Mouse (Mus musculus): ENCODE measurements around the gene Popdc3. TPM values are rescaled to one million over a fixed set of nuclear protein-coding genes. Genes with fewer than 3 reads are reported as not detected.
"Not testable (repeated sequence)": the region's sequence is repeated elsewhere in the genome, so short reads cannot be mapped to it uniquely, and the experiment has no call there.

The Popdc3 gene
- 15.5 and 19.2 TPM in 2 replicates for polyA plus RNA-seq (2014; fragmentation: Nextera tagmentation; extraction: Ambion mirVana)

GRCm38 (mm10) chr10:45177798-45178197 is at the start of gene Popdc3:
Gene Popdc3 (plus strand): TSS chr10:45178098.
- not testable (repeated sequence) for H3K4me3 ChIP-seq (ENCODE audit: low read depth, low read length); H3K4me1 ChIP-seq (ENCODE audit: control insufficient read depth, insufficient read depth, low read length); H3K9me3 ChIP-seq (replicated peaks; ENCODE audit: control insufficient read depth, low read length); H3K27ac ChIP-seq (ENCODE audit: low read depth, low read length); H3K27me3 ChIP-seq (ENCODE audit: control insufficient read depth, insufficient read depth, low read length); H3K4me2 ChIP-seq; H3K36me3 ChIP-seq (ENCODE audit: control insufficient read depth, insufficient read depth, low read length); H3K9ac ChIP-seq (ENCODE audit: low read depth, low read length); ATAC-seq (replicated peaks; ENCODE audit: insufficient number of reproducible peaks, low FRiP score, low TSS enrichment)
- no CpG with 5 or more reads among the region's 5 CpGs for WGBS (ENCODE audit: insufficient replicate concordance)

DNA sequence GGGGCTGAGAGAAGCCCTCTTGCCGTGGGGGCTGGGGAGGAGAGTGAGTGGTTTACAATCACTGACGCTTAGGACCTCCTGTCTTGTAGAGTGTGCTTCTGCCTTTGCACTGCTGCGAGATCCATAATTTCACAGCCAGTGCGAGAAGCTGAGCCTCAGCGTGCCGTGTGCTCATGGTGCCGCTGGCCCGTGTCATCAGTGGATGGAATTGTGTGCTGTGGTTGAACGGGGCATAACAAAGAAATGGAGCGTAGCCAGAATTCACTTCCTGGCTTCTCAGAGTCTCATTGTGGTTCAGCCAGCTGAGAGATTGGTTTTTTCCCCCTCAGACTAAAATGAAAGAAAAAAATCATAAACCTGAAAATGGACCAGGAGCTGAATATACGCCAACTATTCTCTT is 48.8 kb upstream of the Popdc3 start:
- Histone ChIP-seq H3K9me3 (replicated peaks; ENCODE audit: control insufficient read depth, low read length) (no peaks in the 10 kb centered on the region), H3K4me3 (ENCODE audit: low read depth, low read length) (no peak overlapping the region), H3K4me2 (no peak overlapping the region), H3K27me3 (ENCODE audit: control insufficient read depth, insufficient read depth, low read length) (no peaks in the 10 kb centered on the region), H3K4me1 (ENCODE audit: control insufficient read depth, insufficient read depth, low read length) (peaks cover 18% of the 10 kb centered on the region), H3K9ac (ENCODE audit: low read depth, low read length) (no peak overlapping the region), H3K36me3 (ENCODE audit: control insufficient read depth, insufficient read depth, low read length) (no peaks in the 10 kb centered on the region), H3K27ac (ENCODE audit: low read depth, low read length) (peak overlapping the region; percentile 64; the same call in 1 of the 2 replicates)
- WGBS (ENCODE audit: insufficient replicate concordance), result 75% methylated on average over 11 of the region's 11 CpGs
- 0 out of 2 replicates have a peak, but pooled peaks have one; percentile 15 for ATAC-seq (replicated peaks; ENCODE audit: insufficient number of reproducible peaks, low FRiP score, low TSS enrichment)

DNA sequence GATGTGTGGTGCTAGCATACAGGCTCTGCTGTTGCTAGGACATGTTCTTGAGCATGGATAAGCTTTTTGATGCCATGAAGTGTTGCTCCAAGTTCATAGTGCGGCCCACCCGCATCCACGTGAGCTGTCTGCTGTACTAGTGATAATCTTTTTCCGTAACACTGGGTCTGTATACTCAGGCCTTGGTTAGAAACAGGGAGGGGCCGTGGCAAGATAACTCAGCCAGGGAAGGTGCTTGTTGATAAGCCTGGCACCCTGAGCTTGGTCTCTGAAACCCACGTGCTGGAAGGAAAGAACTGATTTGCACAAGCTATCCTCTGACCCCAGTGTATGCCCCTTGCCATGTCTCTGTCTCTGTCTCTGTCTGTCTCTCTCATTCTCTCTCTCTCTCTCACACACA is 47.9 kb upstream of the Popdc3 start:
- 0 out of 2 replicates have a peak, but pooled peaks have one; percentile 28 for ATAC-seq (replicated peaks; ENCODE audit: insufficient number of reproducible peaks, low FRiP score, low TSS enrichment)
- Histone ChIP-seq H3K4me2 (no peak overlapping the region), H3K36me3 (ENCODE audit: control insufficient read depth, insufficient read depth, low read length) (no peaks in the 10 kb centered on the region), H3K9ac (ENCODE audit: low read depth, low read length) (no peak overlapping the region), H3K27me3 (ENCODE audit: control insufficient read depth, insufficient read depth, low read length) (no peaks in the 10 kb centered on the region), H3K4me3 (ENCODE audit: low read depth, low read length) (no peak overlapping the region), H3K27ac (ENCODE audit: low read depth, low read length) (no peak overlapping the region; the same call in 1 of the 2 replicates), H3K4me1 (ENCODE audit: control insufficient read depth, insufficient read depth, low read length) (peaks cover 14% of the 10 kb centered on the region), H3K9me3 (replicated peaks; ENCODE audit: control insufficient read depth, low read length) (no peaks in the 10 kb centered on the region)
- WGBS (ENCODE audit: insufficient replicate concordance), result 18% methylated on average over 6 of the region's 6 CpGs

DNA sequence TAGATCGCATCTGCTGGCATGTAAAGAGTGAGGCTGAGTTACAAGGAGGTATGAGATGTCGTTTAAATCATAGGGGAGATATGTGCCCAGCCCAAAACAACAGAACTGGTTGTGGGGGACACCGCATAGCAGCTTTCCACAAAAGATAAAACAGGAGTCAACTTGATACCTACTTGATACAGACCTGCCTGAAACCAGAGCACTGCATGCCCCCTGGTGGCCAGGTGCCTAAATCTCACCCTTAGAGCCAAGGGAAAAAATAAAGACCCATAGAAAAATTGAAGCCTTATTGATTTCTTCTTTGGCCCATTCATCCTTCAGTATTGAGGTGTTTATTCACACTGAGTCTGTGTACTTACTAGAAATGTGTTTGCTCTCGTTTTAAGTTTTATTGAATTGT is 45.5 kb upstream of the Popdc3 start:
- no peak overlapping the region for H3K4me3 ChIP-seq (ENCODE audit: low read depth, low read length)
- no peaks in the 10 kb centered on the region for H3K36me3 ChIP-seq (ENCODE audit: control insufficient read depth, insufficient read depth, low read length)
- no peaks in the 10 kb centered on the region for H3K9me3 ChIP-seq (replicated peaks; ENCODE audit: control insufficient read depth, low read length)
- H3K4me1 ChIP-seq (ENCODE audit: control insufficient read depth, insufficient read depth, low read length), result peaks cover 25% of the 10 kb centered on the region
- H3K27me3 ChIP-seq (ENCODE audit: control insufficient read depth, insufficient read depth, low read length), result no peaks in the 10 kb centered on the region
- no peak overlapping the region for H3K9ac ChIP-seq (ENCODE audit: low read depth, low read length)
- H3K27ac ChIP-seq (ENCODE audit: low read depth, low read length), result no peak overlapping the region
- 66% methylated on average over 4 of the region's 4 CpGs for WGBS (ENCODE audit: insufficient replicate concordance)
- ATAC-seq (replicated peaks; ENCODE audit: insufficient number of reproducible peaks, low FRiP score, low TSS enrichment), result no peak
- no peak overlapping the region for H3K4me2 ChIP-seq

DNA sequence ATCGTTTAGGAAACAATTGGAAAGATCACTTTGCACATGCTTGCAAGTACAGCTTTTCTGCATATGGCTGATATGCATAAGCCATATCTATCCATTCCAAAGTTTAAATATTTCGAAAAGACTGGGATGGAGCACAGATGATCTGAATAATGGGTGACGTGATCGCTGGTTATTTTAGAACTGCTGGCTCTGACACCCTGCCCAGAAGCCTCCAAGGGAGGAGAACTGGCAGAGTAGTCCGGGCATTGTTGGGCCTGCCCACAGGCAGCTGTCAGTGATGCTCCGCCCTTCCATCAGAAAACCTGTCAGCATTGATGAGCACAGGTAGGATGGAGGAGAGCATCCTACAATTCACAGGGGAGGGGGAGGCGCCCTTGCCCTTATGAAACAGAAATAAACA is 41.1 kb upstream of the Popdc3 start:
- ATAC-seq (replicated peaks; ENCODE audit: insufficient number of reproducible peaks, low FRiP score, low TSS enrichment), result no peak
- no peak overlapping the region for H3K9ac ChIP-seq (ENCODE audit: low read depth, low read length)
- no peaks in the 10 kb centered on the region for H3K9me3 ChIP-seq (replicated peaks; ENCODE audit: control insufficient read depth, low read length)

DNA sequence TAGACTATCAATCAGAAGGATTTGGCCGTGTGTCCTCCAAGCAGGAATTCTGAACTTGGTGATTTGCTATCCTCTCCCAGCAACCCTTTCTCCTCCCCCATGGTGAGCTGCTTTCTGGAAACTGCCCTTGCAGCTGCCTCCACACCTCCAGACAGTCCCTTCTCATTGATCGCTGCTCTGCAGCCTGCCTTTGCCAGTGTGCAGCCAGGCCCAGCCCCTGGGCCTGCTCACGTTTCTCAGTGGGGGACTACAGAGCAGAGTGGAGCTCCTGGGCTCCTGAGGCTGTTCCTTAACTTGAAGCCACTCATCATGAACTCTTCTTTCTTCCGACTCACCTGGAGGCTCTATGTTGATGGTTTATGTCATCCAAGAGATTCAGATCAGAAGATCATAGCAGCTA is 38.0 kb upstream of the Popdc3 start:
- no peak for ATAC-seq (replicated peaks; ENCODE audit: insufficient number of reproducible peaks, low FRiP score, low TSS enrichment)
- Histone ChIP-seq H3K9me3 (replicated peaks; ENCODE audit: control insufficient read depth, low read length) (no peaks in the 10 kb centered on the region), H3K4me2 (no peak overlapping the region), H3K9ac (ENCODE audit: low read depth, low read length) (peak overlapping the region; percentile 40; the same call in 1 of the 2 replicates), H3K36me3 (ENCODE audit: control insufficient read depth, insufficient read depth, low read length) (no peaks in the 10 kb centered on the region), H3K27me3 (ENCODE audit: control insufficient read depth, insufficient read depth, low read length) (no peaks in the 10 kb centered on the region), H3K4me1 (ENCODE audit: control insufficient read depth, insufficient read depth, low read length) (peaks cover 23% of the 10 kb centered on the region), H3K4me3 (ENCODE audit: low read depth, low read length) (no peak overlapping the region), H3K27ac (ENCODE audit: low read depth, low read length) (no peak overlapping the region)
- 64% methylated on average over 4 of the region's 4 CpGs for WGBS (ENCODE audit: insufficient replicate concordance)

More for the DNA sequence above, 41.1 kb upstream of the Popdc3 start:
- 83% methylated on average over 7 of the region's 7 CpGs for WGBS (ENCODE audit: insufficient replicate concordance)
- Histone ChIP-seq H3K27me3 (ENCODE audit: control insufficient read depth, insufficient read depth, low read length) (no peaks in the 10 kb centered on the region), H3K36me3 (ENCODE audit: control insufficient read depth, insufficient read depth, low read length) (no peaks in the 10 kb centered on the region), H3K4me2 (no peak overlapping the region), H3K4me1 (ENCODE audit: control insufficient read depth, insufficient read depth, low read length) (peaks cover 13% of the 10 kb centered on the region; the same call in 1 of the 2 replicates), H3K4me3 (ENCODE audit: low read depth, low read length) (no peak overlapping the region), H3K27ac (ENCODE audit: low read depth, low read length) (no peak overlapping the region)

- Histone ChIP-seq H3K4me2 (no peak overlapping the region), H3K4me1 (ENCODE audit: control insufficient read depth, insufficient read depth, low read length) (peaks cover 23% of the 10 kb centered on the region)
Observed at GRCm38 (mm10) chr10:45140474-45141212, 37.3 kb upstream of the Popdc3 start.

GRCm38 (mm10) chr10:45142359-45142758 is 35.5 kb upstream of the Popdc3 start:
- Histone ChIP-seq H3K27me3 (ENCODE audit: control insufficient read depth, insufficient read depth, low read length) (no peaks in the 10 kb centered on the region), H3K4me1 (ENCODE audit: control insufficient read depth, insufficient read depth, low read length) (peaks cover 29% of the 10 kb centered on the region), H3K4me3 (ENCODE audit: low read depth, low read length) (no peak overlapping the region), H3K4me2 (no peak overlapping the region), H3K36me3 (ENCODE audit: control insufficient read depth, insufficient read depth, low read length) (no peaks in the 10 kb centered on the region), H3K9me3 (replicated peaks; ENCODE audit: control insufficient read depth, low read length) (no peaks in the 10 kb centered on the region), H3K9ac (ENCODE audit: low read depth, low read length) (no peak overlapping the region), H3K27ac (ENCODE audit: low read depth, low read length) (no peak overlapping the region)
- no peak for ATAC-seq (replicated peaks; ENCODE audit: insufficient number of reproducible peaks, low FRiP score, low TSS enrichment)
- WGBS (ENCODE audit: insufficient replicate concordance), result 85% methylated on average over 5 of the region's 5 CpGs

More at GRCm38 (mm10) chr10:45140474-45141212, 37.3 kb upstream of the Popdc3 start:
- no peaks in the 10 kb centered on the region for H3K36me3 ChIP-seq (ENCODE audit: control insufficient read depth, insufficient read depth, low read length)
- ATAC-seq (replicated peaks; ENCODE audit: insufficient number of reproducible peaks, low FRiP score, low TSS enrichment), result no peak
- H3K9me3 ChIP-seq (replicated peaks; ENCODE audit: control insufficient read depth, low read length), result no peaks in the 10 kb centered on the region
- no peak overlapping the region for H3K4me3 ChIP-seq (ENCODE audit: low read depth, low read length)
- WGBS (ENCODE audit: insufficient replicate concordance), result 91% methylated on average over 7 of the region's 7 CpGs
- no peak overlapping the region for H3K9ac ChIP-seq (ENCODE audit: low read depth, low read length)
- no peak overlapping the region for H3K27ac ChIP-seq (ENCODE audit: low read depth, low read length)
- H3K27me3 ChIP-seq (ENCODE audit: control insufficient read depth, insufficient read depth, low read length), result no peaks in the 10 kb centered on the region
